Mouse (Mus musculus): ENCODE measurements around the gene Gm9821.

Gm9821 gene

GRCm38 (mm10) chr2:91955121-91955591, 9.7 kb downstream of the Gm9821 start:
- POLR2A ChIA-PET: interaction anchor here in 3 of 4 experiments (1.0 to 3.7 kb wide), 7 partner anchors 8 to 32 kb away, joined by 3 to 24 read pairs (median 9); partner anchors contain the start of genes Gm9821 (in 1 of the 3) and Mdk (in 1 of the 3)
- CTCF ChIA-PET: interaction anchor here in 3 of 4 experiments (1.2 to 4.4 kb wide), 6 partner anchors 9 to 33 kb away, joined by 3 to 36 read pairs (median 12); partner anchors contain the start of gene Gm9821 (in 2 of the 3)

DNA sequence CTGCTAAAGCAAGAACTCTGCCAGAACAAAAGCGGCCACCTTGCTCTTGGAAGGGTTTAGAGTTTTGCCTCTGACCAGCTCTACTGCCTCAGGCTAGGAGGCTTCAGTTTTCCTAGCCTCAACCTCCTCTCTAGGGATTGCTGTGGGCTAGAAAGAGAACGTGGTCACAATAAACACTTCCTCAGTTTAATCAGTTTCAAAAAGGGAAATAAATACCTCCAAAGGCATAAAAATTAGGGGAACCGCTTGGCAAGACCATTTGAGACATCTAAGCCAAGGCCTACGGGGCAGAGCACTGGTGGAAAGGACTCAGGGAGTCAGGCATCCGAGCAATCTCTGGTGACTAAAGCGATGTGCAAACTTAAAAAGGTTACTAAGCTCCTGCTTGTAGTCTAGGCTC, 10.4 kb downstream of the Gm9821 start:
- ChIA-PET POLR2A (interaction anchor here in 2 of 4 experiments (0.7 to 2.5 kb wide), 5 partner anchors 9 to 32 kb away, joined by 3 to 12 read pairs (median 3); partner anchors contain the start of gene Mdk (in 1 of the 2)), CTCF (interaction anchor here in 3 of 4 experiments (0.5 to 4.4 kb wide), 3 partner anchors 12 to 29 kb away, joined by 6 to 36 read pairs (median 27); partner anchors contain the start of gene Gm9821 (in 2 of the 3))

DNA sequence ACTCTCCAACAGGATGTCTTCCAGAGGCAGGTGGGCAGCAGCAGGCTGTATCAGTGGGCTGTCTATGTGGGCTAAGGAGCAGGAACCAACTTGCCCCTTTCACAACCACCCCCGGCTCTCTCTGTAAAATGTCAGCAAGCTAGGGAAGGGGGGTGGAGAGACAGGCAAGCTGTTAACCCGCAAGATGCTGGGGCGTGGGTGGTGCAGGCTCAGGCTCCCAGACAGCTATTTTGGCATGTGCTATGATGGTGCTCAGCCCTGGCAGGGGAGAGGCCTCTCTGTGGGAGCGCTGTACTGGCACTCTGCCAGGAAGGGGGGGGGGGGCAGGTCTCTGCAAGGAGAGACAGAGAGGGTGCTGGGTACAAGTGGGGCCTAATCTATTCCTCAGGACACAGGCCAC, 11.6 kb downstream of the Gm9821 start:
- ChIA-PET CTCF (interaction anchor here in 3 of 4 experiments (0.6 to 5.0 kb wide), 7 partner anchors 12 to 849 kb away, joined by 3 to 56 read pairs (median 10); partner anchors contain the start of gene Gm9821 (in 2 of the 3)), POLR2A (interaction anchor here (0.7 to 2.6 kb wide), 8 partner anchors 8 to 38 kb away, joined by 3 to 16 read pairs (median 5); no protein-coding TSS in a partner anchor)

DNA sequence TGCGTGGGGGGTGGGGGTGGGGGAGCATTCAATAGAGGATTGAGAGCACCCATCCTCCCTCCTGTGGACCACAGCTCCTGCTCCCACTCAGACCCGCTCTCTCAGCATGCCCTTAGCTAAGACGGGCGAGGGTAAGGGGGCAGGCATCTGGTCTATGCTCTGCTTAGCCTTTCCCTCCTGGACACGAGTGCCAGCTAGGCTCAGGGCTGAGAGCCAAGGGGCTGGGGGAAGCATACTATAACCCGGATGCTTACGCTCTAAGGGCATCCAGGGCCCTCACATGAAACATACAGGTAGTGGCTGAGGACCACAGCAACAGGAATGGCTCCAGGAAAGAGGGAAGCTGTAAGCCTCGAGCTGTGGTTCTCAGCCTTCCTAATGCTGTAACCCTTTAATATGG, 12.5 kb downstream of the Gm9821 start:
- POLR2A ChIA-PET: interaction anchor here in 2 of 4 experiments (0.6 to 2.6 kb wide), 9 partner anchors 7 to 242 kb away, joined by 3 to 13 read pairs (median 4); no protein-coding TSS in a partner anchor
- CTCF ChIA-PET: interaction anchor here (0.6 to 5.0 kb wide), 13 partner anchors 13 to 349 kb away, joined by 3 to 56 read pairs (median 3); partner anchors contain the start of genes Gm9821 (in 2 of the 4) and Mdk (in 1 of the 4)

DNA sequence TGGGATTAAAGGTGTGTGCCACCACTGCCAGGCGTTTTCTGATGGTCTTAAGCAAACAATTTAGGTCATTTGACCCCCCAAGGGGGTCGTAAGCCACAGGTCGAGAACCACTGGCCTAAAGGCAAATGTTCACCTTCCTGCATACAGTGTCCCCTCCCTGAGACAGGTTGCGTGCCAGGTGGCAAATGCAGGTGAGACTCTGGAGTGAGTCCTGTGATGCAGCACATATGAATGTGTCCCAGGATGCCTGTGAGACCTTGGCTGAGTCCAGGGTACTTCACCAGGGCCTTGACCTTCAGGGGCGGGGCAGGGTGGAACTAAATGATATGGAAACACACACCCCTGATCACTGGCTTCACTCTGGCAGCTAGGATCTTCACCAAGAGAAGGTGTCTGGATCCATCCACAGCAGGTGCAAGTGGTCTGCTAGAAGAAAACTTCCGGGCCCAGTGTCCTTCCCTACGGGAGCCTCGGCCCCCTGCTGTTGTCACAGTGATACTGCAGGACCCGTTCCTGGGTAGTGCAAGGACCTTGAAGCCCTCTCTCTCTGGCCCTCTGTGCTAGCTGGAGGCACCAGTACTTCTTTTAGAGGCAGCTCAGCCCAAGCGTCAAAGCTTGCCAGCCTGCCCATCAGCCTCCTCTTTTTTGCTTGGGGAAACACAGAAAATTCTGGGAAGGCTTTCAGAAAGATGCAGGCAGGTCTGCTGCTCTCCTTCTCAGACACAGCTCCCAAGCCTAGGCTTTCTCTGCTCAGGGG, 13.4 kb downstream of the Gm9821 start:
- POLR2A ChIA-PET: interaction anchor here in 3 of 4 experiments (0.5 to 5.7 kb wide), 14 partner anchors 7 to 465 kb away, joined by 3 to 34 read pairs (median 4); partner anchors contain the start of gene Mdk (in 1 of the 3)

DNA sequence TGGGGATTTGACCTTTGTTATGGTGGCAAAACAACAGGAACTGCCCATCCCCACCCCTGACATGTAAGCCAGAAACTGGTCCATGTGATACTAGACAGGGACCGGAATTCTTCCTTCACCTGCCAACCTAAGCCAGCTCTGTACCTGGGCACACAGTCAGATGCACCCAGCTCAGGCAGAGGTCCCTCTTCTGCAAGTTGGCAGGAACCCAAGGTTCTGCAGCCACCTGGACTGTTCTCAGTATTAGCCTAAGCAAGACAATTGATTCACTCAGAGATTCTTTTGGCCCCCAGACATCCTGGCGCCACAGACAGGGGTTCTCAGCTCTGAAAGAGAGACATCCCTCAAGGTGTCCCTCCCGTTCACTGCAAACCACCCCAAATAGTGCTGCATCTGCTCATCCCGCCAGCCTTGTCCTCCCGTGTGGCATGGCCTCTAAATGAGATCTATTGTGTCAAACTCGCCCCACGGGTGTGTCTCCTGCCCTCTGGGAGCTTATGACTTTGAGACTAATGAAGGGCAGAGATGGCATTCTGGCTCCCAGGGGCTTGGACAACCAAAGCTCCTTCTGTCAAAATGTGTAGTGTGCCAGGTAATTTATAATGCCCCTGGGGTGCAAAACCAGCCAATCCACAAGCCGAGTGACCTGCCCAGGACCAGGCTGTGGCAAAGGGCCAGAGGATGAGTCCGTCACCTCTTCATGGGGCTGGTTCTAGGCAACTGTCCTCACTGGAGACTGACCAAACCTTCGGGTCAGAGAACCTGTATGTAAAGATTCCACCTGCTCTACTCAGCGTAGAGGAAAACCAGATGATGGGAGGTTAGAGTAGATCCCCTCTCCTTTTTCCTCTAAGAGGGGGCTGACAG, 14.3 kb downstream of the Gm9821 start:
- CTCF ChIA-PET: interaction anchor here (0.6 to 5.0 kb wide), 14 partner anchors 12 to 473 kb away, joined by 3 to 56 read pairs (median 4); partner anchors contain the start of genes Gm9821 (in 2 of the 4), Chrm4 (in 1 of the 4) and Mdk (in 1 of the 4)
- POLR2A ChIA-PET: interaction anchor here in 2 of 4 experiments (0.6 to 5.7 kb wide), 18 partner anchors 8 to 471 kb away, joined by 3 to 34 read pairs (median 4); partner anchors contain the start of genes Mdk (in 2 of the 2) and Gm9821 (in 1 of the 2)

More for the DNA sequence above, 13.4 kb downstream of the Gm9821 start:
- CTCF ChIA-PET: interaction anchor here (0.6 to 5.0 kb wide), 15 partner anchors 12 to 348 kb away, joined by 3 to 56 read pairs (median 3); partner anchors contain the start of genes Gm9821 (in 2 of the 4), Chrm4 (in 1 of the 4) and Mdk (in 1 of the 4)

GRCm38 (mm10) chr2:91960459-91960858, 15.0 kb downstream of the Gm9821 start:
- CTCF ChIA-PET: interaction anchor here (0.6 to 5.0 kb wide), 10 partner anchors 11 to 473 kb away, joined by 3 to 56 read pairs (median 6); partner anchors contain the start of genes Chrm4 (in 1 of the 4), Gm9821 (in 1 of the 4) and Mdk (in 1 of the 4)

GRCm38 (mm10) chr2:91961901-91962761, 16.6 kb downstream of the Gm9821 start:
- ChIA-PET CTCF (interaction anchor here in 3 of 4 experiments (0.6 to 4.4 kb wide), 17 partner anchors 8 to 891 kb away, joined by 3 to 41 read pairs (median 6); partner anchors contain the start of genes Gm9821 (in 2 of the 3) and Mdk (in 1 of the 3)), POLR2A (interaction anchor here (0.6 to 5.7 kb wide), 28 partner anchors 8 to 1021 kb away, joined by 3 to 34 read pairs (median 5); partner anchors contain the start of gene Mdk (in 1 of the 4))

More at GRCm38 (mm10) chr2:91960459-91960858, 15.0 kb downstream of the Gm9821 start:
- POLR2A ChIA-PET: interaction anchor here in 2 of 4 experiments (0.6 to 5.7 kb wide), 15 partner anchors 9 to 668 kb away, joined by 3 to 34 read pairs (median 4); partner anchors contain the start of genes Dgkz (in 1 of the 2), Gm9821 (in 1 of the 2) and Mdk (in 1 of the 2)

GRCm38 (mm10) chr2:91962864-91963401, 17.4 kb downstream of the Gm9821 start:
- ChIA-PET CTCF (interaction anchor here (0.5 to 4.2 kb wide), 45 partner anchors 8 to 469 kb away, joined by 3 to 41 read pairs (median 6); partner anchors contain the start of genes Mdk (in 4 of the 4), Gm9821 (in 3 of the 4), Dgkz (in 2 of the 4) and Ambra1 (in 1 of the 4)), POLR2A (interaction anchor here (0.5 to 5.7 kb wide), 46 partner anchors 8 to 1022 kb away, joined by 3 to 34 read pairs (median 5); partner anchors contain the start of genes Mdk (in 3 of the 4), Ambra1 (in 2 of the 4), Arfgap2 (in 1 of the 4) and Dgkz (in 1 of the 4))

DNA sequence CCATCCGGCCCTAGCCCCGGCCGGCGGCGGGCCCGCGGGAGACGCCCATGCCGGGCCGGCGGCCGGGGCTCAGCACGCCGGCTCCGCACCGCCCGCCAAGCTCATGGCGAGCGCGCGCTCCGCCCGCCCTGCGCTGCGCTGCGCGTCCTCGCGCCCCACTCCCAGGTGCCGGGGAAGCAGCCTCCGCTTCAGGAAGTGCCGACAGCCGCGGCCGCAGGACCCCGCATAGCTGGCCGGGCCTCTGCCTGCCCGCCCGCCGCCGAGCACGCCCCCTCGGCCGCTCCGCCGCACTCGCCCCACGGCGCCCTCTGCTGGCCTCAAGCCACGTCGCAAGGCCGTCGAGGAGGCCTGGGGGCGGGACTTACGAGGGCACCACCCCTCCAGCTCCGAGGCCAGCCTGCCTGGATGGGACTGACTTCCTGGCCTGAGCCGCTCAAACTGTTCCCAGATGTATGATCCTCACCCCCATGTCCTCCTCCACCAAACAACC, 18.0 kb downstream of the Gm9821 start:
- ChIA-PET CTCF (interaction anchor here (0.5 to 4.2 kb wide), 49 partner anchors 8 to 468 kb away, joined by 3 to 41 read pairs (median 5); partner anchors contain the start of genes Mdk (in 4 of the 4), Dgkz (in 3 of the 4), Gm9821 (in 3 of the 4) and Ambra1 (in 1 of the 4)), POLR2A (interaction anchor here (0.5 to 5.7 kb wide), 42 partner anchors 9 to 699 kb away, joined by 3 to 34 read pairs (median 4); partner anchors contain the start of genes Mdk (in 3 of the 4), Ambra1 (in 2 of the 4), Arfgap2 (in 1 of the 4) and Dgkz (in 1 of the 4))

GRCm38 (mm10) chr2:91964610-91965204, 19.2 kb downstream of the Gm9821 start:
- POLR2A ChIA-PET: interaction anchor here (0.5 to 5.7 kb wide), 30 partner anchors 8 to 410 kb away, joined by 3 to 34 read pairs (median 4); partner anchors contain the start of genes Dgkz (in 2 of the 4), Mdk (in 2 of the 4), Large2 (in 1 of the 4) and Pex16 (in 1 of the 4)
- CTCF ChIA-PET: interaction anchor here in 3 of 4 experiments (0.5 to 4.2 kb wide), 23 partner anchors 9 to 91 kb away, joined by 3 to 41 read pairs (median 6); partner anchors contain the start of genes Dgkz (in 2 of the 3), Gm9821 (in 2 of the 3) and Mdk (in 1 of the 3)

DNA sequence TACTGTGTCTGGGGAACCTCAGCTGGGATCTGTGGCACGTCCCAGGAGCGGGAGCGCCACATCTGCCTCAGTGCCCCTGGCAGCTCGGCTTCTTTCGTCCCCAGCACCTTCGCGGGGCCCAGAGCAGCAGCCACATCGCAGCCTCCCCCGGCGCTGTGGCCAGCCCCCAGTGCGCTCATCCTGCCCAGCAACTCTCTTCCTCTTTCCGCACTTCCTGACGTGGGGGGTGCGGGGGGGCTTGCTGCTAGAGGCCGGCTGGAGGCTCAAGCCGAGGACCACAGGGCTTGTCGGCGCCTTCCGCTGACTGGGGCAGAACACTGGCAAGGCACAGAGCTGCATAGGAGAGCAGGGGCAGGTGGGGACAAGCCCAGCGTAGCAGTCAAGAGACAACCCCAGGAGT, 19.9 kb downstream of the Gm9821 start:
- POLR2A ChIA-PET: interaction anchor here (0.5 to 3.6 kb wide), 26 partner anchors 8 to 409 kb away, joined by 3 to 24 read pairs (median 4); partner anchors contain the start of genes Dgkz (in 2 of the 4), Mdk (in 2 of the 4), Ambra1 (in 1 of the 4) and Large2 (in 1 of the 4)
- CTCF ChIA-PET: interaction anchor here (0.5 to 4.2 kb wide), 15 partner anchors 9 to 404 kb away, joined by 3 to 41 read pairs (median 3); partner anchors contain the start of genes Dgkz (in 1 of the 4) and Gm9821 (in 1 of the 4)

DNA sequence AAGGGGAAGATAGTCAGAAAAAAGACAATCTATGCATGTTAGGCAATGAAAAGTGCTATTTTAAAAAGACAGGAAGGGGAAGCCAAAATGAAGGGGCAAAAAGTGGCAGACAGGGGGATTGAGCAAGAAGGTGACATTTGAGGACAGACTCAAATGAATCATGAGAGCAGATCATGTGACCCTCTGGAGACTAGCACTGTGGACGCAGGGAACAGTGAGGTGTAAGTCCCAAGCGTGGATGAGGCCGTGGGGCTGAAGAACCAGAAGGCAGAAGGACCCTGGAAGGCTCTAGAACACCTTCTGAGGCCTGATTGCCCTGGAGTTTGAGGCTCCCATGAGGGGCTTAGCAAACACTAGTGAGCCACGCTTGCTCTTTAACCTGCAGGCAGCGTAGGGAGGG, 20.9 kb downstream of the Gm9821 start:
- CTCF ChIA-PET: interaction anchor here in 1 of 4 experiments (1.6 kb wide), 1 partner anchor 37 kb away, joined by 5 read pairs; no protein-coding TSS in a partner anchor
- POLR2A ChIA-PET: interaction anchor here in 3 of 4 experiments (0.5 to 3.3 kb wide), 5 partner anchors 10 to 342 kb away, joined by 3 to 15 read pairs (median 6); partner anchors contain the start of gene Dgkz (in 1 of the 3)

- CTCF ChIA-PET: interaction anchor here in 1 of 4 experiments (1.3 kb wide), 1 partner anchor 16 kb away, joined by 7 read pairs; no protein-coding TSS in a partner anchor
- POLR2A ChIA-PET: interaction anchor here in 2 of 4 experiments (0.6 to 1.5 kb wide), 6 partner anchors 11 to 305 kb away, joined by 3 to 6 read pairs (median 3); partner anchors contain the start of gene Mdk (in 1 of the 2)
Observed at GRCm38 (mm10) chr2:91967962-91968361, 22.5 kb downstream of the Gm9821 start.
